Mouse (Mus musculus) C2C12 (cell line): ENCODE results near the gene Dnal1. TPM values are rescaled to one million over a fixed set of nuclear protein-coding genes. Genes with fewer than 3 reads are reported as not detected.
"Not testable (repeated sequence)": the region's sequence is repeated elsewhere in the genome, so short reads cannot be mapped to it uniquely, and the experiment has no call there.

ENCODE experiments used
- H3K27me3 ChIP-seq: one replicate; pipeline ENCODE4 v1.6.1; 2011; ENCODE audit not compliant: control insufficient read depth, insufficient read depth, insufficient read length
- H3K36me3 ChIP-seq: one replicate; pipeline ENCODE4 v1.6.1; 2011; ENCODE audit not compliant: control insufficient read depth, insufficient read depth
- H3K4me3 ChIP-seq: one replicate; pipeline ENCODE4 v1.5.1; 2011; ENCODE audit warnings: mild to moderate bottlenecking, control low read depth; ENCODE audit not compliant: poor library complexity, insufficient read depth, severe bottlenecking
- H3K79me2 ChIP-seq: one replicate; pipeline ENCODE4 v1.6.1; 2011; ENCODE audit not compliant: control insufficient read depth, insufficient read depth
- H3K79me3 ChIP-seq: one replicate; pipeline ENCODE4 v1.6.1; 2011; ENCODE audit warnings: low read depth, control low read depth
- H3ac ChIP-seq: one replicate; pipeline ENCODE3; 2011; ENCODE audit warnings: low read depth; ENCODE audit not compliant: control insufficient read depth, insufficient read length
- CEBPB ChIP-seq: IDR thresholded peaks from one replicate; pipeline ENCODE4 v1.6.1; 2011; ENCODE audit warnings: low read depth, mild to moderate bottlenecking, control low read depth, moderate library complexity
- CTCF ChIP-seq: IDR thresholded peaks from one replicate; pipeline ENCODE4 v1.5.1; 2011; ENCODE audit not compliant: control insufficient read depth, insufficient read depth, insufficient read length
- FOSL1 ChIP-seq: IDR thresholded peaks from one replicate; pipeline ENCODE4 v1.8.0; 2011; ENCODE audit warnings: mild to moderate bottlenecking, low read length; ENCODE audit not compliant: poor library complexity, insufficient read depth, severe bottlenecking
- MAX ChIP-seq: IDR thresholded peaks from one replicate; pipeline ENCODE4 v1.6.1; 2011; ENCODE audit warnings: mild to moderate bottlenecking, control low read depth
- MYOD1 ChIP-seq: IDR thresholded peaks from one replicate; pipeline ENCODE4 v1.6.1; 2011; ENCODE audit warnings: low read depth; ENCODE audit not compliant: control insufficient read depth, insufficient read length
- MYOG ChIP-seq: IDR thresholded peaks from one replicate; pipeline ENCODE4 v1.6.1; 2011; ENCODE audit not compliant: control insufficient read depth, insufficient read length; ENCODE audit errors: extremely low read depth
- USF1 ChIP-seq: IDR thresholded peaks from one replicate; pipeline ENCODE4 v1.6.1; 2011; ENCODE audit warnings: low read depth, mild to moderate bottlenecking, control low read depth, moderate library complexity
- polyA plus RNA-seq: library from polyadenylated mRNA; unstranded; fragments of >200 nt; fragmentation: generic; extraction: Trizol; gene quantifications from one replicate; pipeline ENCODE4 v1.2.1, GENCODE M21; 2012; ENCODE audit warnings: missing spikeins

Gene Dnal1
- polyA plus RNA-seq, 1 experiment = 4.7 TPM

DNA sequence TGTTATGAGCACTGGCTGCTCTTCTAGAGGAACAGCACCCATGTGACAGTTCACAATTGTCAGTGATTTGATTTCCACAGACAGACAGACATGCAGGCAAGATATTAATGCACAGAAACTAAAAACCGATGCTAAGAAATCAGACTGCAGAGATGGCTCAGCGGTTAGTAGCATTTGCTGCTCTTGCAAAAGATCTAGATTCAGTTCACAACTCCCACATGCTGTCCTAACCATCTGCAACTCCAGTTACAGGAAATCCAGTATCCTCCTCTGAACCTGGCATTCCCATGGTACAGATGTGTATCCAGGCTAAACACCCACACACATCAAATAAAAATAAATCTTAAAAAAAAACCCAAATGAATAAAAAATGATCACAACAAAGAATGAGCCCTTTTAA lies 42.5 kb upstream of the Dnal1 start:
- Histone ChIP-seq H3K4me3 (no peak overlapping the region), H3K27me3 (peaks cover 41% of the 10 kb centered on the region)
- TF ChIP-seq MYOD1 (no peak), MYOG (no peak), FOSL1 (no peak), CEBPB (no peak), CTCF (no peak), USF1 (no peak), MAX (no peak)

DNA sequence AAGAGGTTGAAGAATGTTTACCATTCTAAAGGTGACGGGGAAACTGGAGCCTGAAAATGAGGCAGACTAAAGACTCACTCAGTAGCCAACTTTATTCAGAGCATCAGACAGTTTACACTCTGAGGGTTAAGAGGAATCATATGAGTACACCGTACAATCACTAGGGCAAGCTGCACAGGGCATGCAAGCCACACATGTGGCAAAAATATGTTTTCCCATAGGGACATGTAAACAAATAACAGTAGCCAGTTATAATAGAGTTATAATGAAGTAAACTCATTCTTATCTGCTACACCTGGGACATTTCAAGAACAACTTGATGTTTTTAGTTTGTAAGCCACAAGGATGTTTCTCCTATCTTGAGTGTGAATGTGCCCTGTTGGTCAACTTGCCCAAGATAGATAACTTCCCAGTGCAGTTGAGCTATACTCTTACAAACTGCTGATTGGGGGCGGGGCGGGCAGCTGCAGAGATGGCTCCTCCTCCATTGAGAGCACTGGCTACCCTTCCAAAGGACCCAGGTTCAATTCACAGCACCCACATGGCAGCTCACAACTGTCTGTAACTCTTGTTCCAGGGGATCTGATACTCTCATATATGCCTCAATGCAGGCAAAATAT lies 36.7 kb upstream of the Dnal1 start:
- H3K27me3 ChIP-seq = peaks cover 15% of the 10 kb centered on the region
- H3ac ChIP-seq = no peak overlapping the region
- H3K79me2 ChIP-seq = no peaks in the 10 kb centered on the region
- no peak for TF ChIP-seq CEBPB
- TF ChIP-seq FOSL1 = no peak
- no peak for TF ChIP-seq MYOD1
- TF ChIP-seq CTCF = no peak
- no peaks in the 10 kb centered on the region for H3K79me3 ChIP-seq
- no peak overlapping the region for H3K4me3 ChIP-seq
- H3K36me3 ChIP-seq = no peaks in the 10 kb centered on the region

More for the DNA sequence above, 42.5 kb upstream of the Dnal1 start:
- Histone ChIP-seq H3K79me2 (no peaks in the 10 kb centered on the region), H3K79me3 (no peaks in the 10 kb centered on the region), H3K36me3 (no peaks in the 10 kb centered on the region), H3ac (no peak overlapping the region)

DNA sequence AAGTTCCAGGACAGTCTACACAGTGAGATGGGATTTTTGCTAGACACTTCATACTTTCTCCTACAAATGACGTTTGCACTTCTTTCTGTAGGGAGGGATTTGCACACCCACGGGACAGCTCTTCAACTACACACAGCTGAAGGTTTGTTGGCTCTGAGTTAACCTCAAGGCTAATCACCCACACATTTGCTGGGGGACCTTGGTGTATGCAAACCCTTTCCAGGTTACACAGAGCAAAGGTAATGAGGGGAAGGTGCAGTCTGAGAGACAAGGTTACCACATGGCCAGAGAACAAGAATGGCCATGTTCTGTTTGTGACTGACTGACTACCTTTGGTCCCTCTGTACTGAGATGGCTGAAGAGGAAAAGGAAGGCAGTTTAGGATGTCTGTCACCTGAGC lies 30.3 kb upstream of the Dnal1 start:
- Histone ChIP-seq H3K79me2 (no peaks in the 10 kb centered on the region), H3K4me3 (no peak overlapping the region), H3ac (no peak overlapping the region), H3K36me3 (no peaks in the 10 kb centered on the region), H3K79me3 (no peaks in the 10 kb centered on the region), H3K27me3 (peaks cover 4% of the 10 kb centered on the region)
- TF ChIP-seq MYOD1 (no peak), CEBPB (no peak), USF1 (no peak), FOSL1 (no peak), MYOG (no peak), CTCF (no peak), MAX (no peak)

DNA sequence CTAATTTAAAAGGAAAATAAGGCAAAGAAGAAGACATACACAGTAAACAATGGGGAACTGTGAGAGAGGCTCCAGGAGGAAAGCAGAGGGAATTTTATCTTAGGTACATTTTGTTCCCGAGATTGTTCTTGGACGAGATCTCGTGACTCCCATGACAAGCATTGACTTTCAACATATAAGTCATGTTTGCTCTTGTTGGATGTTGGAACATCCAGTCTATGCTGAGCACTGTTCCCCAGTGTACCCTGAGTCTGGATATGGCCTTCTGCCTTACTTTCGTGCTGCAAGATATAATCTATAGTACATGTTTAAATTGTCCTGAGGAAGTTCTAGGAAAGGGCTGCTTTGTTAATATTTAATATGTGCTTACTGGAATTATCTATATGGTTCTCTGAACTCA lies 29.6 kb upstream of the Dnal1 start:
- H3K36me3 ChIP-seq = no peaks in the 10 kb centered on the region
- no peak overlapping the region for H3K4me3 ChIP-seq
- no peak overlapping the region for H3ac ChIP-seq
- peaks cover 4% of the 10 kb centered on the region for H3K27me3 ChIP-seq
- no peaks in the 10 kb centered on the region for H3K79me3 ChIP-seq
- TF ChIP-seq MAX = no peak
- no peak for TF ChIP-seq MYOG
- TF ChIP-seq CEBPB = no peak
- TF ChIP-seq USF1 = no peak
- TF ChIP-seq CTCF = no peak
- TF ChIP-seq FOSL1 = no peak
- TF ChIP-seq MYOD1 = no peak
- no peaks in the 10 kb centered on the region for H3K79me2 ChIP-seq

DNA sequence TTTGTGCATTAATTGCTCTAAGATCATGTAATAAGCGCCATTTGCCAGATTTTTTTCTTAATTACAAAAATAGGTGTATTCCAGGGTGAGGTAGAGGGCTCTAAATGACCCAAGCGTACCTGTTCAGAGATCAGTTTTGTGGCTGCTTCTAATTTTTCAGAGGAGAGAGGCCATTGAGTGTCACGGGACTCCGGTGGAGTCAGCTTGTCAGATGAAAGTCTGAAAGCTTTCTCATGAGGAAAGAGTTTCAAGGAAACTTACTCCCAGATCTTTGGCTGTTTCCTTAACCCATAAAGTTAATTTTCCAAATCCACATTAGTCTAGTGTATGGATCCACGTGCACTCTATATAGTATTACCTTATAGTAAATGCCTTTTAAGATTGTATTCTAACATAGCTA lies 19.5 kb upstream of the Dnal1 start:
- not testable (repeated sequence) for H3K79me3 ChIP-seq, H3K79me2 ChIP-seq, H3K4me3 ChIP-seq, H3ac ChIP-seq, H3K27me3 ChIP-seq, H3K36me3 ChIP-seq

DNA sequence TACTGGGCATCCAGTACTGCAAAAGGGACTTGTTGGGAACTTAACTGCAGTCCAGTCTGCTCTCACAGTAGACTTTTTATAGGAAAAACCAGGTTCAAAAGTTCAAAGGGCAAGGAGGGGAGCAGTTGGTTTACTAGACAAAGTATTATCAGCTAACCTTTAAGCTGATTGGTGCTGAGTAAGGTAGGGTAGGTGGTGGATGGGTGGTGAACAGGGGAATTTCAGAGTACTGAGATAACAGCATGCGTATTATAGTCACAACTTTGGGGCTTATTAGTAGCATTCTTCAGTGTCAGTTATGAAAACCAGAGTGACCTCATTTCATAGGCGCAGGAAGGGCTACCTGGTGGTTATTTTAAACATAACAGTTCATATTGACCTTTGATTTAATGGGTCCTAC lies 14.6 kb upstream of the Dnal1 start:
- no peaks in the 10 kb centered on the region for H3K79me2 ChIP-seq
- no peaks in the 10 kb centered on the region for H3K27me3 ChIP-seq
- H3K36me3 ChIP-seq = no peaks in the 10 kb centered on the region
- no peak overlapping the region for H3K4me3 ChIP-seq
- H3K79me3 ChIP-seq = no peaks in the 10 kb centered on the region
- no peak overlapping the region for H3ac ChIP-seq
- no peak for TF ChIP-seq CTCF
- TF ChIP-seq USF1 = no peak
- TF ChIP-seq MYOD1 = no peak
- no peak for TF ChIP-seq MYOG
- no peak for TF ChIP-seq MAX
- no peak for TF ChIP-seq CEBPB
- TF ChIP-seq FOSL1 = no peak
